Mouse (Mus musculus) WW6 (cell line): ENCODE data around the gene Nlrp6.
"Not testable (repeated sequence)": the region's sequence is repeated elsewhere in the genome, so short reads cannot be mapped to it uniquely, and the experiment has no call there.

Experiments used
- DNase-seq: peaks from one replicate; pipeline ENCODE4 v3.0.0-alpha.2; 2013; ENCODE audit warnings: low read depth, low spot score

Nlrp6 gene

GRCm38 (mm10) chr7:140973396-140974165 is 52.9 kb downstream of the Nlrp6 start:
- DNase-seq = no peak

GRCm38 (mm10) chr7:140974940-140975339 is 54.2 kb downstream of the Nlrp6 start:
- DNase-seq = no peak

DNA sequence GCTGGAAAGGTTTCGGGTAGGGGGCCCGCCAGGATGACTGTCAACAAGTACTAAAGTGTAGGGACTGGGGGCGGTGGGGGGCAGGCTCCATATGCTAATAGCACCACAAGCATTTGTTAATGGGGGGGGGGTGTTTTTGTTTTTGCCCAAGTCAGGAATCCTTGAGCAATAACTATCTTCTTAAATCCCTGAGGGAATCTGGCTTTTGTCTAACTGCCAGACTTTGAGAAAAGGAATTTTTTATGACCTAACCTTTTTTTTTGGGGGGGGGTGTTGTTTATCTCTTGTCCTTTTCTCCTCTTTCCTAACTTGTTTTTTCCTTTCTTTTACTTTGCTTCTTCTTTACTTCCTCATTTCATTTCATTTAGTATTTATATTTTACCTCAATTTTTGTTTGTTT is 54.8 kb downstream of the Nlrp6 start:
- no peak for DNase-seq

DNA sequence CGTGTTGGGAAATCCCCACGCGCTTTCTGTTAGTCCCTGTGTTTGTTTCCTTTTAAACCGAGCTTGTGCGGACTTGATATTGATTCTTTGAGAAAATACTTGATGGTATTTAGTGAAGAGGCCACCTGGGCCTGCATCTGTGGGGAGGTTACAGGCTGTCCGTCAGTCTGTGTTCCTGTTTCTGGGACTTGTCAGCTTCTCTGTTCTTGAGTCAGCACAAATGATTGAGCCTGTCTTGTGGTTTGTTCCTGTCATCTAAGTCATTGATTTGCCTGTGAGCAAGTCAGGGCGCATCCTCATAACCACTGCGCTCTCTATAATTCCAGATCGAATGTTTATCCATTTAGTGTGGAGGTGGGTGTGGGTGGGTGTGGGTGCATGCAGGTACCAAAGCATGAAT is 56.0 kb downstream of the Nlrp6 start:
- DNase-seq = not testable (repeated sequence)
